8 mouse cellular contexts compared by ENCODE assay signal in genomic region chr11:9010853-9011339, GRCm38 (mm10). TPM values are rescaled to one million over a fixed set of nuclear protein-coding genes. Genes with fewer than 3 reads are reported as not detected.
DNase-seq lines count a peak whose midpoint lies in the region; ATAC-seq lines count a peak whose summit lies in the region.

Gene Hus1 (minus strand): TSS chr11:9011191.

- peaks cover 1% of the 10 kb centered on the region for H3K27me3 ChIP-seq in megakaryocyte, embryonic 14.5 days (replicated peaks)

- peaks cover 13% of the 10 kb centered on the region for H3K4me1 ChIP-seq in megakaryocyte, embryonic 14.5 days

- peak within 1 kb of the TSS; percentile 92 for H3K4me3 ChIP-seq in megakaryocyte, embryonic 14.5 days (replicated peaks)

- peaks cover 27% of the 10 kb centered on the region for H3K36me3 ChIP-seq in megakaryocyte, embryonic 14.5 days (replicated peaks; ENCODE audit: low read length)

- no peaks in the 10 kb centered on the region for H3K9me3 ChIP-seq in megakaryocyte, embryonic 14.5 days

- ATAC-seq in common myeloid progenitor, adult 5-6 weeks (replicated peaks; ENCODE audit: low read depth, poor library complexity, severe bottlenecking) = peak; percentile 96

- DNase-seq in ZHBTc4 (ENCODE audit: low read depth, low spot score) = peak; percentile 94
- peak; percentile 77 to 80 for DNase-seq in gastrocnemius, adult 8-10 months (ENCODE audit: low spot score in 2 of 2)
- peak; percentile 24 for DNase-seq in hindlimb bud, embryonic 11.5 days (ENCODE audit: extremely low spot score, low read depth, low spot score)
- DNase-seq in left cerebral cortex, adult 8-10 months (ENCODE audit: low spot score in 2 of 2) = peak; percentile 63 to 68
- DNase-seq in right cerebral cortex, postnatal 10 days (ENCODE audit: low spot score in 2 of 2) = peak; percentile 86 to 87
- DNase-seq in urinary bladder, postnatal 25 days (ENCODE audit: low spot score) = peak; percentile 88

RNA-seq across cellular contexts. Expression of gene Hus1, which starts in this region (rescaled TPM):
- 21.1 and 22.3 TPM in 2 replicates for total RNA-seq in common myeloid progenitor, adult 5-6 weeks (2017)
- 10 to 100 TPM in 2 of 4 experiments, 1 to 10 TPM in 2; 7.2 to 11.1 (median 8.9) TPM for total RNA-seq in gastrocnemius, adult 8-10 months (2022)
- 10 to 100 TPM; 11.7 to 12.2 (median 12.1) TPM for total RNA-seq in left cerebral cortex, adult 8-10 months (2022)
- polyA plus RNA-seq in megakaryocyte, embryonic 14.5 days (2012; ENCODE audit: insufficient read depth, low replicate concordance) = 0.97 and 1.5 TPM in 2 replicates

Comparison
In these comparisons a context has a peak if more than half of its experiments do, and no peak if none do; other contexts are left out.
1. Peak in every context shown above with its lines: DNase-seq, ATAC-seq and H3K4me3 ChIP-seq.
2. DNase-seq: peak in every context shown above with its lines; median percentile 94 in ZHBTc4; 88 in urinary bladder, postnatal 25 days; 86 in right cerebral cortex, postnatal 10 days; 78 in gastrocnemius, adult 8-10 months; 66 in left cerebral cortex, adult 8-10 months; 24 in hindlimb bud, embryonic 11.5 days.